Mouse (Mus musculus) thymus, postnatal 25 days (tissue): Measurements from ENCODE around the gene Enox1.

Experiments used
- DNase-seq: peaks from one replicate; pipeline ENCODE4 v3.0.0; 2022

The Enox1 gene

DNA sequence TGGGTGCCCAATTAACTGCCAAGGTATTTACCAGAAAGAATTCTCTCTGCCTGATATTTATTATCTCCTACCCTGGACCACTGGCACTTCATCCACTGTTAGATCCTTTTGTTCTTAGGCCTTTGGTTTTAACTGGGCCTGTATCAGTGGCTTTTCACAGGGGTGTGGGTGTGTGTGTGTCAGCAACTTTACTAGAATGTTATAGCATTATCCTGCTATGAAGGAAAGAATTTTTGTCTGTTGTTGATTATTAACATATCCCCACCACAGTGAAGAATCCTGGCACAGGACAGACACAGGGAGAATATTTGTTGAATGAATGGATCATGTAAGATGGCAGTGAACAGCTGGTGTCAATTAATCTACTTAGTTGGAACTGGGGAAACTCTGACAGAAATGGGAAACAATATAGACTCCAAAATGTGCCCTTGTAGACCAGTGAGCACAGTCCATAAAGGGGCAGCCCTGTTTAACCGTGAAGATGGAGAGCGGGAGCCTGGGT lies 40.9 kb downstream of the Enox1 start:
- DNase-seq = no peak

DNA sequence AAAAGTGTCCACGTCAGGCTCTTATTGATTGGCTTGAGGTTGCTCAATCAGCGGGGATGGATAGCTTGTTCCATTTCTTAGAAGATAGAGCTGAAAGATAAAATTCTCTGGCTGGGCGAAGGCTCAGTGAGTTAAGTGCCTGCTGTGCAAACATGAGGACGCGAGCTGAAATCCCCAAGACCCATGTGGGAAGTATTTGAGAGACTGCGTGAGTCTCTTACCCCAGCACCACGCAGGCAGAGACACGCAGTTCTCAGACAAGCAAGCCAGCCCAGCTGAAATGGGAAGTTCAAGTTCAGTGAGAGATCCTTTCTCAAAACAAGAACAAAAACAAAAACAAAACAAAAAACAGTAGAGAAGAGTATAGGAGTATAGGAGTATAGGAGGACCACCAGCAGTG lies 54.3 kb downstream of the Enox1 start:
- DNase-seq = no peak

DNA sequence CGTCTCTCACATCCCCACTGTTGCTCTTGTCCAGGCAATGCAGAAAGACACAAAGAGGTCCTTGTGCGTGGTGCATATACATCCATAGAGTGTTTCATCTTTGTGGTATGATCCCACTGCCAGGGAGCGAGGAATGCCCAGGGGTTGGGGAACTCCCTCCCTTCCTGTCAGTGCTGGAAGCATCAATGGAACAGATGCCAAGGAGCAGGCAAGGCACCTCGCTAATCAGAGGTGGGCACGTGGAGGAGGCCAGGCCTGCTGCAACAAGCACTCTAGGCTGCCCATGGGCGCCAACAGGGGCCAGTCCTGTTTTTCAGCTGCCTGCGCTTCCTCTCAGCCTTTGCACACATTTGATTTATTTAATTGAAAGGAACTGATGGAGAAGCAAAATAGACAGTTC lies 56.6 kb downstream of the Enox1 start:
- DNase-seq = no peak

DNA sequence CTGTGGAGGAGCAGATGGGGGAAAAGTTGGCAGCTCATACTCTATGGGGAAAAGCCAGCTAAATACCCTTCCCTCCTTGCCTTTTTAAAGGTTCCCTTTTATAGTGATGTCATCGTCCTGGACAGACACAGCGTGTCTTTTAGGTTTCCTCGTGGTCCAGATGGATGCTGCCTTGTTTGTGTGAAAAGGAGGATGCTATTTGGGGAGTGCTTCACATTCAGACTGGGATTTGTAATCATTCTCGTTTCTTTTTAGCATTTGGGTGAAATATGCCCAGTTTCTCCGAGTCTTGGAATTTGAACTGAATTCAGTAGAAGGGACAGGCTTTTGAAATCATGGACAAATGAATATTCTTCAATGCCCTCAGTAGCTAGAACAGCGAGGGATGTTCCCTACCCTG lies 58.3 kb downstream of the Enox1 start:
- DNase-seq = no peak

DNA sequence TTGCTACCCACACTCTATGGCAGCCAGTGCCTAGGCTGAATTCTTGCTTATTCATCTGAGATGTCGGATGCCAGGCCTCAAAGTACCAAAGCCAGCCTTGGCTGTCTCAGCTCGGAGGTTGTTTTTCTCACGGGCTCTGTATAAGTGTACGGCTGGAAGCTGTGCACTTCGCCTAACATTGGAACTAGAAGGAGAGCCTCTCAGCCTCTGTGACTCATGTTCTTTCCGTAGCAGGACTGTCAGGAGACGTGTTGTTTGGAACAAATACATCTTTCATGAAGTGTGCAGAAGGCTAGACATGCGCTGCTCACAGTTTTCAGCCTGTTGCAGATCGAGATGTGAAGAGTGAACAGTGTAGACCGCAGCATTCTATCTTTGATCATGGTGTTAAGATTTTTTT lies 68.8 kb downstream of the Enox1 start:
- no peak for DNase-seq

DNA sequence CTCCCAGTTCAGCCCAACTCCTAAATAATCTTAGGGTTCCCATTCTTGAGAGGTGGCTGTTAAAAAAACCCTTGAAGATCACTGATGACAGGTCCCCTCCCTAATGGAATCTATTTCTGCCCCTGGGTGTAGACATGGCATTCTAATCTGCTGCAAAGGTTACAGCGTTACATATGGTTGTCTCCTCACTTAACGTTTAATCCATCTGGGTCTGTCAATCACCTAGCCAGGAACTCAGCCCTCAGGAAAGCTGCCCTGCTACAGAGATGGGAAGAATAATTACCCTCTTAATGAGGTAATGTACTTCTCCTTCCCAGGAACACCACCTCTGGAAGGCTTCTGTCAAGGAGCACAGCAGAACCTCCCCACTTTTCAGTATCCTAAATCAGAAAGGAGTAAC lies 82.2 kb downstream of the Enox1 start:
- DNase-seq = no peak

DNA sequence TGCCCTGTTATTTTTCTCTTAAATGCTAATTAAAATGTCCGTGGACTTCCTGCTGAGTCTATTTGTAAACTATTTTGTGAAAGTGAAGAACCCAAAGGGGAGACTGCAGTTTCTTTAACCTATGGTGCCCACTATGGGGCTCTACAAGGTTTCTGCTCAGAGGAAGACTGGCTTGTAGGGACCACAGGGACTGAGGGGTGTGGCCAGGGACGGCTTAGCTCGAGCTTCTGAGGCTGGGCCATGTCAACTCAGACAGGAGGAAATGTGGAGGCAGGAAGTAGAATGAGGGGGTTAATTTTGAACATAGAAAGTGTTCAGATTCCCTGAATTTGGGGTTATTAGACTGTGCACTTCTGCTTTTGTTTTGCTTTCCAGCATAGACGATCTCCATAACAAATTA lies 82.8 kb downstream of the Enox1 start:
- DNase-seq = no peak

DNA sequence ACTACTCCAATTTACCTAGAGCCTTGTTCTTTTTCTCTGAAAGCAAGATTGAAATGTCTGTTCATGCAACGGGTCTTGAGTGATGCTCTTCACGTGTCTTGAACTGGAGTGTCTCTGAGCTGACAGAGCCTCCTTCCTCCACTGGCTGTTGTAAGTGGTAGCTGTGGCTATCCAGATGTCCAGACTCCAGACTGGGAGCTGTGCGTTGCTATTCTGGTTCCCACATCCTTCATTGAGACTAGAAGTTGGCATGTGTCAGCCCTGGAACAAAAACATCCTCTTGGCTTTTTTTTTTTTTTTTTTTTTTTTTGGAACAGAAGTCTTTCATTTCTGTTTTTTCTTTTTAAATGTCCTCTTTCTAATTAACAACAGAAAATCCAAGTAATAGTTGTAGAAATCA lies 90.4 kb downstream of the Enox1 start:
- DNase-seq = no peak

DNA sequence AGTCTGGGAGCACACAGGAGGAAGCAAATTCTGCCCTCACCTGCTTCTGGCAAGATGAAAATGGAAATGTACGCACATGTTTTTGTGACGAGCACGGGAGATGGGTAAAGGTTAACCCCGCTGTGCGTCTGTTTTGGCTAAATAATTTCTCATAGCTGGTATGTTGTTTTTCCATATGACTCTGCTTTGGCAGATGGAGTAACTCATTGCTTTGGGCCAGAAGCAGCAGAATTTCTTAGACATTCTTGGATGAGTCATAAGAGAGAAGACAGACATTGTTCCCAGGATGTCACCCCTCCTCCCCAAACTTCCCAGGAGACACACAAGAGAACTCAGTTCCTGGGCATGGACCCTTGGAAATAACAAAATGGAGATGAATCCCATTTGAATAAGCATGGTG lies 91.9 kb downstream of the Enox1 start:
- DNase-seq = no peak

DNA sequence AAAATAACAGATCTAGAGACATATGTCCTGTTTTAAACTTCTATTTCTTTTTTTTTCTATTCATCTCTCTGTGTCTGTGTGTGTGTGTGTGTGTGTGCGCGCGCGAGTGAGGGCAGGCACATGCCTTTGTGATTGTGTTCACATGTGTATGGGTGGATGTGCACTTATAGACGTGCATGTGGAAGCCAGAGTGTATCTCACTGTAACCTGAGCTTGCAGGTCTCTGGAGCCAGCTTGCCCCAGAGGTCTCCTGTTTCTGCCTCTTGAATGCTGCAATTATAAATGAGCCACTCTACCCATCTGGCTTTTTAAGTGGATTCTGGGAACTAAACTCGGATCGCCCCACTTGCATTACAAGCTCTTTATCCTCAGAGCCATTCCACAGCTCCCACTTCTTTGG lies 92.4 kb downstream of the Enox1 start:
- no peak for DNase-seq

DNA sequence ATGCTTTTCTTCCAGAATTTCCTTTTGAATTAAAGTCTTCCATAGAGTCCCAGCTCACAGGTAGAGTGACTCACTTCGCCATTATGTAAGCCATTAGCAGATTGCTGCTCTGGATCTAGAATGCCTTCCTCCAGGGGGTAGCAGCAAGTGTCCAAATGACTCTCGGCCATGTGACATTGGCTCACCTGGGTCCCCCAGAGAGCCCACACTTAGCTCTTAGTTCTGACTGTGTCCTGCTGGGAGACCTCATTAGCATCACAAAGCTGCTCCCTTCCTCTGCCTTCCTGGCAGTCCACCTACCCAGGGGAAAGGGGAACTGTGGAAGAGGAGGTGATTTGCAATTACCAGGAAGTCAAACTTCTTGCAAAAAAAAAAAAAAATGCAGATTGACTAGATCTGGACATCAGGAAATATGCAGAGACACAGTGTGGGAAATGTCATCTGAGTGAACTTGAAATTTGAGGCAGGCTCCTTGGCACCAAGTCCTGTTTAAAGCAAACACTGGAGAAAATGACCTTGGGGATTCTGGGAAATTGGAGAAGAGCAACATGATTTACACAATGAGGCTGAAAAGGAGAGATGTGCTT lies 94.2 kb downstream of the Enox1 start:
- DNase-seq = no peak

DNA sequence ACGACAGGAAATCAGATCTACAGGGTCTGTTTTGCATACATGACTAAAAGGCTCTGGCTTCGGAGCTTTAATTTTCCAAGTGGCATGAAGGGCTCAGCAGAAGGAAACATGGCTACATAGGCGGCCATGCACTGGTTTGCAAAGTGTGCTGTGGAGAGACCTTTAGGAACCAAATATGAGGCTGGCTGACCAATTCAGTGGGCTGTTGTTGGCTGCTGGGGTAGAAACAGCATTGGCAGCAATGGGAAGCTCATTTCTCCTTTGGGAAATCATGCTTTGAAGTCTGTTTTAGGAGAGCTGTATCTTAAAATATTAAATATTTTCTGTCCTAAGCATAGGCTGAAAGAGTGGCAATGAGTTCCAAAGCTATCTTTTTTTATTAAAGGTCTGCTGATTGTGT lies 98.6 kb downstream of the Enox1 start:
- DNase-seq = no peak

DNA sequence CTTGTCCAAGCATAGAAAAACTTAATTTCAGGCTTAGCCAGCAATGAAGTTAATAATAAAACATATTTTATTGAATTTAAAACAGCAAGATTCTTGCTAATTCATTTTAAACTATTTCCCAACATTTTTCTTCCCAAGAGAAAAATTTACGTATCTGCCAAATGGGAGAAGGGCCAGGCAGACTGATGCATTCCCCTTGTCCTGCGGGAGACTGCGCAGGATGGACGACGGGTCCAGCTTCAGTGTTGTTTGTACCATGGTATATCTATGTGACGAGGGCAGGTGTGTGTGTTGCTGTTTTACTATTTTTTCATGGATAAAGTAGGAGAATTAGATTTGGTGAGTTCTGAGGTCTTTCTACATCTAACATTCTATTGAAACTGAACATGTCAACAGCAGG lies 99.1 kb downstream of the Enox1 start:
- no peak for DNase-seq

DNA sequence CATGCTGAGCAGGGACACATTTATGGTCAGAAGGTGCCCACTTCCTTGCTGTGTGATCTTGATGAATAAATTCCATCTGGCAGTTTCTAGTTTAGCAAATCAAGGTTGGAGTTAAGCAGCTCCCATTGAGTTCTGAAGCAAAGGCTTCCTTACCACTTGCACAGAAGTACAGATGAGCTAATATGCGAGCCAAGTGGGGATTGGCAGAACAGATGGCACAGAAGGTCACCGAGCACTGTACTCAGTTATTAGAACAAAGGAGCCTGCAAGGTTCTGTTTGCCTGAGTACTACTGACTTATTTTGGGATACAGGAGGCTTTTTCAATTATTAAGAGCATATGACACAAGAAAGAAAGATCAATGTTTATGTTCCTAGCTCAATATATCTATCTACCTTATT lies 100.4 kb downstream of the Enox1 start:
- DNase-seq = no peak

DNA sequence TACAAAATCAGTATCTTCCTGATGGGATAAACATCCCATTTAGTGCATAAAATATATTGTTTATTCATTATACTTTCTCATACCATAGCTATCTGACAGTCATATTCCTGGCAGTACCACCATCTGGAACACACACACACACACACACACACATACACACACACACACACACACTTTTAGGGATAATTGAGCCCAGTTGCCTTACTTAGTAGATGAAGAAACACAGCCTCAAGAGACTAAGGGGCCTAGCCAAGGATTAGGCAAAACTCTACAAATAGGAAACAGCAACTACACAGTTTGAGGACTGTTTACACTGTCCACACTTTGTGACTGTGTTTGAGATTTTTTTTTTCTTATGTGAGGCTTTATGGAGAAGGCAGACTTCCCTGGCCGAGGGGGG lies 100.9 kb downstream of the Enox1 start:
- no peak for DNase-seq

DNA sequence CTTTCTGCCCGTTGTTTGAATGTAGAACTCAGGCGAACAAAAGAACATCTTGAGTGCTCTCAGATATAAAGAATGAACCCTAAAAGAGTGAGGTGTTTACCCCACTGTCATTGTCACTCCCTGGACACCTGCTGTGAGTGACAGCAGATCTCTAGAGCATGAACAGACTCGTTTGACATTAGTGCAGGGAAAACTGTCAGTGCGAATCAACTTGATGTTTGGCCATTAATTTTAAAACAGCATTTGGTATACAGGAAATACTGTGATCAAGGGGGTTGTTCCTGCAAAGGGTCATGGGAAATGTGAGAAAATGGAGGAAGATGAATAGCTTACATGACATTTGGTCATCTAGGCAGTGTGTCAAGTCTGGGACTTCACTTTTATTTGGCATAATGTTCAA lies 101.6 kb downstream of the Enox1 start:
- no peak for DNase-seq

DNA sequence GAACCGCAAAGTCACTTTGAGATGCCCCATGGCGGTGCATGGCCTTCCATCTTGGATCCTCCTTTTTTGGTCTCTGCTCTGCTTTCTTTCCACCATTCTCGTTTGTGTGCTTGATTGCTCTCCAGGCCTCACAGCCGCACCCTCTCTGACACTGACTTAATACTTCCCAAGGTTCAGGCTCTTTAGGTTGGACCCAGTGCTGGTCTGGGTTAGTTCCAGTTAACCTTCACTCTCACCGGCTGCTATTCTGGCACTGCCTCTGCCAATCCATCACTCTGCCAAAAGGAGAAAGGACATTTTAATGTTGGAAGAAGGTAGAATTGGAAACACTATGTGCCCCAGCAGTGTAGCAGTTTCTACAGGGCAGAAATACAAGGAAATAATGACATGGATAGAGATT lies 103.1 kb downstream of the Enox1 start:
- no peak for DNase-seq

DNA sequence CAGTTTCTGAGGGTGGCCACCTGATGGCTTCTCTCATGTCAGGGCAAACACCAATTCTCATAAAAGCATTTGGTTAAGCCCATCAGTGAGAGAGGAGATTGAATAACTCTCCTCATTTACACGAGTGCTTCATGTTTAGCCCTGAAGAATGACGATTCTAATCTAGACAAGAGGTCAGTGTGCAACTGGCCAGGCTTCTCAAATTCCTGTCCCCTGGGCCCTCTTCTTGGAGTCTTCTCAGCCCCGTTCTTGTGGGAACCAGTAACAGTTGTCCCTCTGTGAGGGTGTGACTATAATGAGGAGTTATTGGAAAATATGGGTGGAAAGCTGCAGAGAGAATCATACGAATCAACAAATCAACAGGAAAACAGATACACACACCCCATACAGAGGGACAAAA lies 103.5 kb downstream of the Enox1 start:
- DNase-seq = no peak

DNA sequence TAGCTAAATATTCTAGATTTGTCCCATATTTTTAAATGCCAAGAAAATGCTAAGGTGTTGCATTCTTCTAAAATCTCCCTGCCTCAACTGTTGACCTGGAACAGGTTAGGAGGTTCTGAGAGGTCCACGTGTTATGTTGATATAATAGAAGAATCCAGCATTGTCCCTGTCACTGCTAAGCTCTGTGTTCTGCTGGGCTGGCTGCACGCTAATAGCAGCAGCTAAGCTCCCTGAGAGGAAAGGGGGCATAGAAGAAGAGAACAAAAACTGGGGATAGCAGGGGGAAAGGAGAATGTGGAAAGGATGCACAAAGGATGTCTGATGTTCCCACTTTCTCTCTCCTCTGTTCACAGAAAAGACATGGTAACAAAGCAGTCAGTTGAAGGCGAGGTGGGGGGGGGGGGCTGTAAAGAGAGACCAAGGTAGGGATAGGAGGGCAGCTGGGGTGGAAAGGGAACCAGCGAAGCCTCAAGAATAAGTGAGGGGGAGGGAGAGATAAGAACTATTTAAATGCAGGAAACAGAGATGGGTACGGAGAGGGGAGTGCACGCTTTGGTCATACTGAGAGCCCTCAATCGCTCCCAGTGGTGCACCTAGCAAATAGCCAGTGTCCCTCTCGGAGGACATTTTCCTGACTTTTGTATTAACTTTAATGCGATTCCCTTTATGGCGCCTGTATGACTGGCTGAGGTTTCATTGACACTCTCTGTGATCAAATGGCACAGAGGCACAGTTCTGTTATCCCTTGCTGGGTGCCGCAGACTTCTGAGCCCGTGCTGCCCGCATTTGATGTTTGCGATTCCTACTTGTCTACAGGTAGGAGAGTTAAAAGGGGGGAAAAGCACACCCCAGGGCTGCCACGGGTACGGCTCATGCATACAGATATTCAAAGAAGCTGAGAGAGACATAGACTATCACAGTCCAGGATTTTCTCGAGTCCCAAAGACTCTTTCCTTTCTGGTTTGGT lies 110.5 kb downstream of the Enox1 start:
- no peak for DNase-seq

DNA sequence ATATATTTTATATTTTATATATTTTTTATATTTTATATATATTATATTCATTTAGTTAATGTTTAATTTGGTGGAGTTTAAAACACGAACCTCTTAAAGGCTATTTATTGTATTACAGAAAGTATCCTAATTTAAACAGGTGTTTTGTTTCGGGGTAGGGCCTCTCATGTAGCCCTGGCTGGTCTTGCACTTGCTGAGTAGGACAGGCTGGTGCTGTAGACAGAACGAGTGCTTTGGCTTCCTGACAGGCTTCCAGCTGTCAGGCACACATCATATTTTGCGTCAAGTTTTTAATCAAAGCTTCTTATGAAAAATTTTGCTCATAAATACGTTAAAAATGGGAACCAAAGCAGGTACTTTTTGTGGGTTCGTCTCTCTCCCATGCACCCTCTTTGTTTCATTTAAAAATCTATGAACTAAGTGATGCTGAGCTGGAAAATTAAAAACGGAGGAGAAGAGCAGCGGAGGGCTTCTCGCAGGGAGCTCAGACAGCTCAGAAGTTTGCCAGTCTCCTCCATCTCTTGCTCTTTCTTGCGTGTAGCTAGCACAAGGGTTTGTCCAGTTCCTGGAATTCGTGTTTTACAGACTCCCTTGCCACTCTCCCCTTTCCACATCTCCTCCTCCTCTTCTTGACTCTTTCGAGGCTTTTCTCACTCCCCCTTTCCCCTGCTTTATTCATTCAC lies 115.8 kb downstream of the Enox1 start:
- no peak for DNase-seq

DNA sequence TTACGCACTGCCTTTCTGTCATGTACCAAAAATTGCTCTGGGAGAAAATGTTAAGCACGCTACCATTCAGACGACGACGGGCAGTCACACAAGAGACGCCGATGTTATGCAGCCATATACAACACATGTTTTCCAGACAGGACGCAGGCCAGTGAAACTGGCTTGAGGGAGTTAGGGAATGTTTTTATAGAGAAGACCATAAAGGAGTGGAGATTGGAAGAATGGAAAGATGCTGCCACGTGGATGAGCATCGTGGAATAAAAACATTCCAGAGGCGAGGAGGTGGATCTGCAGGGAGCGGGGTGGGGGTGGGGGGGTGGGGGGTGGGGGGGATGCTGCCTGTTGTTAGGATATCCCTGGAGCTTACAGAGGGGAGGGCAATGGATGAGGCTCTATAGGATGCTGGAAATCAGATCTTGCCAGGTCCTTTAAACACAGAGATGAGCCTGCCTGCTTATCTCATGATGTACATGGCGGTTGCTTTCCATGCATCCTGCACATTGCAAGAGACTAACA lies 116.4 kb downstream of the Enox1 start:
- no peak for DNase-seq

DNA sequence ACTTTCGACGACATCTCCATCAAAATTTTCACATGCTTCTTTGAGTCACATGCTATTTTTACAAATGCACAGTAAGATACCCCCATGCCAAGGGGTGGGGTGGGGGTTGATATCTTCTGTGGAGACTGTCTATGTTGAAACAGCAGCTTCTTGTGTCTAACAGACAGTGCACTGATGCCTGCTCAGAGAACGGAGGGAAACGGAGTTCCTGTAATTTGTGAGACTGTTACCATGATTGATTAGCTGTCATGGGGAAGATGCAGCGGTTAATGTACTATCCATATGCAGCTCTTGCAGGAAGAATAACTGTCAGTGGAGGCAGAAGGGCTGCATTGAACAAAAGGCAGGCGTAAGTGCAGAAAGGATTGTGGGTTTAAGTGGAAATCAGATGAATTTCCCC lies 117.2 kb downstream of the Enox1 start:
- no peak for DNase-seq

DNA sequence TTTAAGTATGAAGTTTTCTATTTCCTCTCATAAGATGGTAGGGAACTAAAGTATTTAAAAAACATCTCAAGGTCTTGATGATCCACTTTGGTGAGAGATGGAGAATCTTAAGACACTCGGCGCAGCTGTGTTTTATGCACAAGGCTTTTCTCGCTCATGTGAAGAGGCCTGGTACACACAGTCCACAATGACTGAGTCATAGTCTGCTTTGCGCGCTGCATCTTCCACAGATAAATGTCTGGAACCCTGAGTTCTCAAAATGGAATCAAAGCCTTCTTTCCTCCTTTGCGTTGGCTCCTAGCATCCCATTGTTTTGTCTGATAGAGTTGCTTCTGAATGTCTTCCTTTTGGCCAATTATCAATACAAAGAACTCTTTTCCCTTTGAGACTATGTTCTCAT lies 119.0 kb downstream of the Enox1 start:
- DNase-seq = no peak

DNA sequence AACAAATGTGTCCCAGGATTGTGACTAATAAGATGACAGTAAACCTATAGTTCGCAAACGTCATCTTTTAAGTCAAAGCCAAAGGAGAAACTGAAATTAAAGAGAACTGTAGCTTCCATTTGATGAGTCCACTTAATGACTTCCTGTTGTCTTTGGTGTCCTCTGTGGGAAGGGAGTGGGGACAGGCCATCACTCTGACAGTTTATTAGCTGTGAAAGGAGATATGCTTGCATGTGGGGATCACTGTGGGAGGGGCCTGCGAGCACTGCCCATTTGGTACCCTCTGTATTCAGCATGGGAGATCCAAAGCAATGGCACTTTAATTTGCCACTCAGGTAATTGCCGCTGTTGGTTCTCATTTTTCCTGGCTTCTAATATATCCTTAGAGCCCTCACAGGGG lies 122.6 kb downstream of the Enox1 start:
- no peak for DNase-seq
